Mouse (Mus musculus): Measurements from ENCODE around the gene Pard3b.

The Pard3b gene

DNA sequence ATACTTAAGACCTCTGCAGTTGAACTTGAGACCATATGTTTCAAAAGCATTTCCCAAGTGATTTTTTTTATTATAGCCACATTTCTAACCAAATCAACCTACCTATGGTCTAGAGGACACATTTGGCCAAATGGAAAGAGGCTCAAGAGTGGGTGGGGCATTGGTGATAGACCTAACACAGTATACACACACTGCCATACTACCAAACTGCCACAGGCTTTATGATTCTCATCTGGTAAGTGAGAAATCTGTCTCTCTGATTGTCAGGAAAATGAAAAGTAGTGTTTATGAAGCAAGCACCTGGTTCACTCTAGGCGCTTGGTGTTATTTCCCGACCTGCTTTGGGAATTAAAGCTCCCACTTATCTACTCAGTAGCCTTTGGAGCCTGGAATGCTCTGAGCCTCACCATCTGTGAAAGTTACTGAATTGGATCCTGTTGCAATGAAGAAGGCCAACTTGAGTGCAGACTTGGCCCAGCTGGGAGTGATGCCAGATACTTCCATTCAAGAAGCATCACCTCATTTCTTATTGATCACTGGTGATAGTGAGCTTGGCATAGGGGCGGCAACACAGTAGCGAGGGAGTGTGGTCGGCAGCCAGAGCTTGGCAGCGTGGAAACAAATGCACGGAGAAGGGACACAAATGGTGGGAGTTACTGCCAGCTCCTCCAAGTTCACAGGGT, 810.7 kb downstream of the Pard3b start:
- no peak for DNase-seq (ENCODE audit: low spot score in 2 of 2)

DNA sequence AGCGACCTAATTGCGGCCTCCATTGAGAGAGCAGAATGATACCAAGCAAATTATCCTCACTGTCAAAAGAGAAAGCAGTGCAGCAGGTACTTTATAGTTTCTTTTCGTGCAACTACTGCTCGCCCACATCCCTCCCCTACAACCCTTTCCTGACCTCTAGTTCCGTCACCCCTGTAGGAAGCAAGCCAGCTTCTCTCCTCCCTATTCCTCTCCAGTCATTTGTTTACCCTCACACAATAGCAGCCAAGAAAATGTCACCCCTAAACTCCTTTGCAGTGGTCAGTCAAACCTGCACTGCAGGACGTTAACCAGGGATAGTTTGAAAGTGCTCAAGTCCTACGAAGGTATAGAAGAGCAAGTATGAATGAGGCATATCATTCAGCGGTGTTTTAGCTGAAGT, 826.9 kb downstream of the Pard3b start:
- no peak for DNase-seq (ENCODE audit: low spot score in 2 of 2)

DNA sequence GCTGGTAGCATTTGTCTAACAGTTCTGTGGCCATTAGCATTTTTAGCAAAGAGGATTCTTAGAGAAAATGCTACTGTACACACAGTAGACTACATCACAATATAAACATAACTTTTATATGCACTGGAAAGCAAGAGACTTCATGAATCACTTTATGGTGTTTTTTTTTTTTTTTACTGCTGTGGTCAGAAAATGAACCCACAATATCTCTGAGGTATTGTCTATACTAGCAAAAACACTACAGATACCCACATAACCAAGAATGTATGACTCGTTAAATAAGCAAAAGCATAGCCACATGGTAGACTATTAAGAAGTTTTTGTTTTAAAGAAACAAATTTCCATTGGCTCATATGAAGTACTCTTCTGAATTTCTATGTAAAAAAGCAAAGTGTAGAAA, 827.9 kb downstream of the Pard3b start:
- no peak for DNase-seq (ENCODE audit: low spot score in 2 of 2)

DNA sequence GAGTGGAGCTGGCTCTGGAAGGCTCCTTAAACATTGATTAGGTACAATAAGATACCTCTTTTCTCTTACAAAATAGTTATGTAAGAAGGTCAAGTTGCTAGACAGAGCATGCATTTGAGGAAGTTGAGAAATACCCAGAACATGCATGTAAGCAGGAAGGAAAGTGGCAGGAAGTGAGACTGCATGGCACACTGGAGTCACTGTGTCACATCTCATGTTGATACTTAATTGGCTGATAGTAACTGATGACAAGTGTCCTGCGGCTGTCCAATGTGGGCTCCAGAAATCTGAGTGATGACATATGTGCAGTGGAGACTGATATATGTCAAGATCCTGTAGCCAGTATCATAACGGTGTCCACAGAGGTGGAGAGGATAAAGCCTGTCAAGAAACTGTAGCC, 844.4 kb downstream of the Pard3b start:
- DNase-seq (ENCODE audit: low spot score in 2 of 2) = no peak

DNA sequence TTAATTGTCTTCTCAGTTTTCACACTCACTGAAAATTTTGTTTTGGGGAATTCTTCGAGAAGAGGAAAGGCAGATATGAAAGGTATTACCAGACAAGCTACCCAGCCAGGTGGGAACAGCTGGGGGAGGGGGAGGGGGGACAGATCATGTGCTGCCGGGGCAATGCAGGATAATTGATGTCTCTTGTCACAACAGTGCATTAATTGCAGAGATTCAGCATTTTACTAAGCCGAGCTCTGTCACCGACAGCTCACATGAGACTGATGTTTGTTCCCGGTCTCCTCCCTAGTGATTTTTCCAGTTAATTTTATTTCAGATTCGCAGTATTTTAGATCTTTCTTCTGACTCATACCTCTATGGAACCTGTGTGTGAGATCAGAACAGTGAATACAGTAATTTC, 850.2 kb downstream of the Pard3b start:
- DNase-seq (ENCODE audit: low spot score in 2 of 2) = no peak

DNA sequence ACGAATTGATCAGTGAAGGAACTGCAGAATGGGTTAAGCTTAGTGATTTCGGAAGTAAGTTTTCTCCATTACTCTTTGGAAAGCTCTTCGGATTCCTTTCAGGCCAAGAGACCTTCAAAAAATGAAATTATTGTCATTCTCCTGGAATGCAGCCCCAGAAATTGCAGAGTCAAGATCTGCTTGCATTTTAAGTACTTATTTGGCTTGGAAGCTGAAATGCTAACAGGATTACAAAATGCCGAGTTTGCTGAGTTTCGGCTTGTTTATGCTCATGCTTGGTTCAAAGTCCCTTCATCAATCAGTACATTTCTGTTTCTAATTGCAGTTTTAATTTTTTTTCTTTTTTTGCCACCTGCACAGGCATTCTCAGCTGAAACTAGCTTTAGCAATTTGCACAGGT, 860.5 kb downstream of the Pard3b start:
- no peak for DNase-seq (ENCODE audit: low spot score in 2 of 2)

DNA sequence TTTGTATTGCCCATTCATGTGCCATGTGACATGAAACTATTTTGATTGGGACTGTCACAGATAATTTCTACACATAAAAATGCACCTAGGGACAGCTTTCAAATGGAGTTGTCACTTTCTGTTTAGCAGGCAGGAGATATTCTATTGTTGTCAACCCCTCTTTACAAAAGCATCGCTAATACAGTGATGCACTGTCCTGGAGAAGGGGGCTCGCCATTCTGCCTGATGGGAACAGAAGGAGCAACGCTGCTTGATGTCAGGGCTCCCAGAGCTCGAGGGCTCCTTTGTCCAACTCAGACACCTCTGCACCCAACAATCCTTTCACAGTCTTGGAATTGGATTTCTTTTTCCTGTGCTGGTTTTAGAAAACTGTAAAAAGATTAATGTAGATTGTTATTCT, 871.9 kb downstream of the Pard3b start:
- DNase-seq (ENCODE audit: low spot score in 2 of 2) = no peak

DNA sequence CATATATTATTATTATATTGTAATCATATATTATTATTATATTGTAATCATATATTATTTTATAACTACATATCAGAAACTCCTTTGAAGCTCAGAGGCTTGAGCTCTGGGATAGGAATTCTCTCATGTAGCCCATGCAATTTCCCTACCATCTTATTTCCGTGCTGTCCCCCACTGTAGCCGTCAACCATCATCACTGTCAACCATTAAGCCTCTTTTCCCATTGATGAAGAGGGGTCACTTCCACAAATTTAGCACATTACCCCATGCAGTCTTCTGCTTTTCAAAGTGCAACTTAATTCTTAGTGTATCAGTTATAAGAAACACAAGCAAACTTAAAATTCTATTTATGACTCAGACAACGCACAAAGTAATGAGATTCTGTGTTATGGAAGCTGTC, 873.1 kb downstream of the Pard3b start:
- no peak for DNase-seq (ENCODE audit: low spot score in 2 of 2)

DNA sequence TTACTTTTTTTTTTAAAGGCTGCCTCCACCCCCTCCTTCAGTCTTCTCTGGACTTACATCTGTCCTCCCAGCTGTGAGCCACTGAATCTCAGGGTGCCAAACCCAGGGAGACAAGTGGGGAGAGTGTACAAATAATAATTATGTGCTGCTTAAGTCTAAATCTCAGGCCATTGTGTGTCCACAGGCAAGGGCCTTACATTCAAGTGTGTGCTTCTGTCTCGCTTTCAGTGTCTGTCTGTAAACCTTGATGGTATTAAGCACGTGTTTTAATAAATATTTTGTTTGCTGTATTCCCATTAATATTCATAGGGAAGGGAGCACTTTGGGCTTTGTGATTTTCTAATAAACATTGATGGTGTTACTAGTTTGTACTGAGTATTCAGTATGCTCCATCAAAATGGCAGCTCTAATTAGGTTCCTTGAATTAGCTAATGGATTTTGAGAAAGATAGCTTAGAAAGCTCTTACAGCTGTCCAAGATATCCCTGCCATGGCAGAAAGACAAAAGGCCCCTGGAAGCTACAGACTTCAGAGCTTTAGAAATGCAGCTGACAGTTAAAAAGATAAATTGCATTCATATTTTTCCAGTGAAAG, 880.1 kb downstream of the Pard3b start:
- DNase-seq (ENCODE audit: low spot score in 2 of 2) = no peak

DNA sequence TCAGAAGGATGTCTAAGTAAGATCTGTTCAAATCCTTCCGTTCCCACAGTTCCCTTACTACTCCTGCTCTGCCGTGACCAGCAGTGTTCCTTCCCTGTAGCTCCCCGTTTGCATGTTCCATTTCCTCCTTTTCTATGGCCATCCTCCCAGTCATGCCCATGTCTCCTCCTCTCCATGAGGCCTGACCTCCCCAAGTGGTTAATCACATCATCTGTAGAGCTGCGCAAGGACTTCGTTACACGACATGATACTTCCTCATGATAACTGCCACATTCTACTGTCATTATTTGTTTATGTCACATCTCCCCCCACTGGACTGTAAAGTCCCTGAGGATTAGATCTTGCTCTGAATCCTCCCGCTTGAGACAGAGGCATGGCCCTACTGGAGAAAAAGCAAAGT, 882.7 kb downstream of the Pard3b start:
- DNase-seq (ENCODE audit: low spot score in 2 of 2) = no peak

DNA sequence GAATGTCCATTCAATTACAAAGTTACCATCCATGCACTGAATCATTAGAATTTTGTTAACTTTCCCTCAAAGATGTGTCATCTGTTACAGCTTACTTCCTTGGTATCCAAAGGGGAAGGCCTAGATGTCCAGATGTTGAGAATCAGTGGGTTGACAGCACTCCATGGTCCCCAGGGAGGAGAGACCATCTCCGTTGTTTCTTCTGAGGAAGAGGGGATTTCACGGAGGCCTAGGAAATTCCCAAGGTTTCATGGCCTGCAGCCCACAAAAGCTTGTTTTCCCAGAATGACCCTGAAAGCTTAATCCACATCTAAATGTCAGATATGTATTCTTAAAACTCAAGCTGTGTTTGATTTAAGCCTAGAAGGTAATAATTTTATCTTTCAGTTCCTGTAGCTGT, 884.1 kb downstream of the Pard3b start:
- no peak for DNase-seq (ENCODE audit: low spot score in 2 of 2)

DNA sequence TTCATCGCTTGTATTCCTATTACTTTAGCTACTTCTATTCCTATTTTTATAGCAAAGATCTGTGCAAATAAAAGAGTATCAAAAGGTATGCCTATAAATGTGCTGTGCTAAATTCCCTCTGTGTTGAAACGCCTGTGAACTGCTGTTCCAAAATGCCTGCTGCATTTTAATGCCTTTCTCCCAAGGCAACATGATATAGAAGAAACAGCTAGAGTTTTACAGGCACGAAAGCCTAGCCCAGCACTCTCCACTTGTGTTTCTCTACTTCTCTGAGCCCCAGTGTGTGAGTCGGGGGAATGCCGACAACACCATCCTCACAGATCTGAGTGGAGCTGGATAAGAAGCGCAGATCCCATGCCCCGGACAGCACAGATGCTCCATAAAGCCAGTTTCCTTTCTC, 889.2 kb downstream of the Pard3b start:
- DNase-seq (ENCODE audit: low spot score in 2 of 2) = no peak

DNA sequence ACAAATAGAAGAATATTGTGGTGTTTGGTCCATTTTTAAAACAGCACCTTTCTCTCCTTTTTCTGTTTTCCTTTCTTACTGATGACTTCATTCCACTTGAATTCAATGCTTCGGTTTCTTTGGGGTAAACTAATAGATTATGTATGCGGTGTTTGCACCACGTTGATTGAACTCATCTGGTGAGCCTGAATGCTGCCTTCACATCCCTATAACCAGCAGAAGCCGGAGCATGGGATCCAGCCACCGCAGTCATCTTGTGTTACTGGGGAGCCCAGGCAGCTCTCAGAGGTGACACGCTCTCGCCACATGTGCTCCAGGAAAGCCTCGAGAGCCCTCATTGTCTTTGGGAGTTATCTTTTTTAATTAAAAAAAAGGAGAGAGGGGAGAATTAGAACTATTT, 891.3 kb downstream of the Pard3b start:
- DNase-seq (ENCODE audit: low spot score in 2 of 2) = no peak

DNA sequence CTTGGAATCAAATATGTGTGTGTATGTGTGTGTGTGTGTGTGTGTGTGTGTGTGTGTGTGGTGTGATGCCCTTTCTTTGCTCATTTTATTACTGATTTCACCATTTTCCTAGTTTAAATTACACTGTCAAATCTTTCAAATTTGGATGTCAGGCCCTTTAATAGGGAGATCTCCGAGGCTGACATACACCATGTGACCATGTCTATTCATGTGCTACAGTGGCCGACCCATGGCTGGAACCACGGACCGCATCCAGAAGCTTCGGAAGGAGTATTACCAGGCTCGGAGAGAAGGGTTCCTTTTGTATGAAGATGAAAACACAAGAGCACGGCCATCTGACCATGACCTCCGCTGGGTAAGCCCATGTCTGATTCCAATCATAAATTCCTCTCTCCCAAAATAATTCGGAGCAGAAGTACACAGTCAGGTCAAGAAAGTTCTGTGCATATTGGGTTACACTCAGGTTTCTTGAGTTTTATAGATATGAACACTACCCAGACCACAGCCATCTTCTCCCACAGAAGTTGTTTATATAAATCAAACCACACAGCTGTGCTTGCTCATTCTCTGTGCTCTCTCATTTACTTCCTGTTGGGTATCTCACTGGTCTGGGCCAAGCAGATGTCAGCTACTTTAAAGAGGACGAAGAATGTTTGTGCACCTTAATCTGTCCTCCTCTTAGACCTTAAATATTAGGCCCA, 894.0 kb downstream of the Pard3b start:
- DNase-seq (ENCODE audit: low spot score in 2 of 2) = no peak

DNA sequence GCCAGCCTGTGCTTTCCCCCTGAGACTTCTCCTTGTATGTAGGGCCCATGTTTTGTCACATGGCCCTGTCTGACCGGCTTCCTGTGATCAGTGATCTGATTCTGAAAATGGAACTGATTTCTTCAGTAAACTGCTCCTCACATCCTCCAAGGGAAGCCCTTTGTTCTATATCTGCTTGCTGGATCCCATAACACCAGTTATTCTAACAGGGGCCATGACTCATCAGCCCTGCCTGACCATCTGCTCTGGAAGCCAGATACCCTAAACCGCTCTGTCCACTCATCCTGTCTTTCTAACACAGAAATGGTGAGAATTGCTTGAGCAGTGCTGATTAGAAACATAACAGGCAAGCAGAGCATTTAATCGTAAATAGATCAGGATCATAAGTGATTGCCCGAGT, 910.3 kb downstream of the Pard3b start:
- no peak for DNase-seq (ENCODE audit: low spot score in 2 of 2)

DNA sequence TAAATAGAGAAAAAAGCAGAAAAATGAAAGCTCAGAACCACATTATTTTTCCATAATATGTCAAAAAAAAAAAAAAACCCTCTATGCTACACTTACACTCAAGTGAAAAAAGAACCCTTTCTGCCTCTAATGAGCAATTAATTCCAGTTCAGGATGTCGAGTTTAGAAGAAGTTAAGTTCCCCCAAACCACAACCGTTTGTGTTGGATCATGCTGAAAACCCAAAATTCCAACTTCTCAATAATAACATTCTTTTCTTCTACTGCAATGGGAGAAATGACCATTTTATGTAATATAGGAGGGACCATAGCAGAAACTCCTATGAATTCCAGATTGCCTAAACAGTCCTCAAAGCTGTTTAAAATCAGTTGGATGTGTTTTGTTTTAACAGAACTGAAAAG, 911.9 kb downstream of the Pard3b start:
- no peak for DNase-seq (ENCODE audit: low spot score in 2 of 2)

DNA sequence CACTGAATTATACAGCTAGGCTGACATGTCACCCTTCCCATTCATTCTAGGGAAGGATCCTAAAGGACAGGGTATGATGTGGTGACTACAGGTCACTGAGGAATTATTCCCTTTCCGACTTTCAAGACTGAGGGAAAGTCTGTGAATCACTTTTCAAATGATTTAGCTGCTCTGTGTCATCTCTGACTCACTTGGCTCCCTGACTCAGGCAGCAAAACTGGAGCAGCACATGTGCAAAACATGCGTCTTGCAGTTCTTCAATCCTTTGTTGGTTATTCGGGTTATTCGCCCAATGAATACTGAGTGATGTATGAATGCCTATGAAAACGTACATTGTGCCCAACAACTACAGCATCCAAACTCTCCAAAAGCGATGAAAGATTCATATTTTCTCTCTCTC, 912.9 kb downstream of the Pard3b start:
- DNase-seq (ENCODE audit: low spot score in 2 of 2) = no peak

DNA sequence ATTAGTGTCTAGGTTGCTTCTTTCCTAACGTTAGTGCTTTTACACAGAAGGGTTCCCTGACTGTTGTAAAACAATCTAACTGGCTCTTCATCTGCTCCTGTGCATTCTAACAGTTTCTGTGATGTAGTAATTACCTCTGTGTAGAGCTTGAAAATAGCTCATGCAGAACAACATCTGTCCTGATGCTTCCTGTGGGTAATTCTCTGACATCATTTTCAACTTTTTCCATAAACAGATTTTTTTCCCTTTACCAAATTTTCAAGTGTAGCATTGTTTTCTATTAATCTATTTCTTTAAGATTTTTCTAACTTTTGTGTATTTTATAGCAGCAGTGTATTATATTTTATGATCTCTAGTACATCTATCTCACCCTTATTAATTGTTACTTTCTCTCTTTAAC, 917.2 kb downstream of the Pard3b start:
- DNase-seq (ENCODE audit: low spot score in 2 of 2) = no peak

DNA sequence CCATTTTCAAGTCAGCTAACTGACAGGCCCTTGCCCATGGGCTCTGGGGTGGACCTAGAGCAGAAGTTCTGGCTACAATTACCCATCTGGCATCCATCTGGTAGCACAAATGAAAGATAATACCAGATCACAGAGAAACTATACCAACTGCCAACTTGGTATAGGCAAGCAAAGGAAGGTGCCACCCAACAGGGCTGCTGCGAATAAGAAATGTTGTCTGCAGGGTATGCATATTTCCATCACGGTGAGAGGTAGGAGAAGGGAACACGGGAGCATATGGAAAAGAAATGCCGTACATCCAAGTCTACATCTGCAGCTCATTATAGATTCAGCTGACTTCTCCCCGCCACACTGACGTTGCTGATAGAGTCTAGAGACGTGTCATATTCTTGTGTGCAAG, 924.4 kb downstream of the Pard3b start:
- no peak for DNase-seq (ENCODE audit: low spot score in 2 of 2)

DNA sequence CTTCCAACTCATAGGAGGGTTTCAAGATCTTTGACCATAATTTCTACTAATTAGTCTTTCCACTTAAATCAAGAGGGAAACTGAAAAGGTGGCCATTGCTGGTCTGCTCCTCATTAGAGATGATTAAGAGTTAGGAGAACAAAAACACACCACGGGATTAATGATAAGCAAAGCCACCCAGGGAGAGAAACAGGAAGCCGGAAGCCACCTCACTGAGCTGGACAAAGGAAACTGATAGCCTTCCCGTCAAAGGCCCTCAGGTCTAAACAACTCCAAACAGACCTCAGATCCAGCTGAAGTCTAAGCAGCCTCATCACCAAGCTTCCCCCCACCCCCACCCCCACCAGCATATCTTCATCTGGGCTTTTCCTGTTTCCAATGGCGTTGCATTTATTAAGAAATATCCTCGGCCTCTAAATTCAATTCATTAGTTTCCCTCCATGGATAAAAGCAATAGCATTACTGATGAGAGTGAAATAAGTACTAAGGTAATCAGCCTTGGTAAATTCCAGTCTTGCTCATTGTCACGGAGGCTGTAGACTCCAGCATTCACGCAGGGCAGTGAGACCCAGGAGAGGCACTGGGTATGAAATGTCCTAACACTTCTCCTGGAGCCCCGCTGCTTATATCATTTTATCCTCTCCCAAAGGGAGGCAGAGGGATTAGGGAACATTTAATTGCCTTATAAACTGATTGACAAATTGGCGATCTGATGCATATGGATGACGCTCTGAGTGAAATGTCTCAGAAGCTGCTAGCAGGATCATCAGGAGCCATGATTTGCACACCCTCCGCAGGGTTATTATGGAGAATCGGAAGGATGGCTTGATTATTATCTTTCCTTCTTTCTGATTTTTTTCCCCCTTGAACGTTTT, 925.9 kb downstream of the Pard3b start:
- DNase-seq (ENCODE audit: low spot score in 2 of 2) = no peak

DNA sequence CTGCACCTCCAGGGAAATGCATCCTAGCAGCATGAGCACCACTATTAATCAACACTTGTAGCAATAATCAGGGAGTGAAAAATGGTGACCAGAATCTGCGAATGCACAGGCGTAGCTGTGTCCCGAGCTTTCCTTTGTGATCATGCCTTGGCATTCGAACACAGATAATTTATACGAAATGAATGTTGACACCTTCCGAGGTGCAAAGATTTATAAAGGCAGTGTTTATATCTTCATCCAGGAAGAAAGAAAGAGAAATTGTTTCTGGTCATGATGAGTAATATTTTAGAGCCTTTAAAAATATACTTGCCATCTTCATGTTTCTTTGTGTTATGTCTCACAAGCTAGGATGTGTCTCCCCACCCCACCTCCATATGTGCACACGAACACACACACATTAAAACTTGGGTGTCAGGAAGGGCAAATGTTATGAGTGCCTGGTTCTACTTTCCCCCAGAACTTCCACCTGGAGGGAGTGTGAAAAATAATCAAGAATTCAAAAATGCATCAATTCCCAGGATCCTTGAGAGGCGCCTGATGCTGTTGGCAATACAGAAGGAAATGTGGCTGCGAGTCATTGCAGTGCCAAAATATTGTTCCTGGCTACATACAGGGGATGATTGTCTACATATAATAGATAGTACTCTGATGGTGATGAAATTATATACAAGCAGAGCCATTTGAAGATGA, 926.6 kb downstream of the Pard3b start:
- no peak for DNase-seq (ENCODE audit: low spot score in 2 of 2)

DNA sequence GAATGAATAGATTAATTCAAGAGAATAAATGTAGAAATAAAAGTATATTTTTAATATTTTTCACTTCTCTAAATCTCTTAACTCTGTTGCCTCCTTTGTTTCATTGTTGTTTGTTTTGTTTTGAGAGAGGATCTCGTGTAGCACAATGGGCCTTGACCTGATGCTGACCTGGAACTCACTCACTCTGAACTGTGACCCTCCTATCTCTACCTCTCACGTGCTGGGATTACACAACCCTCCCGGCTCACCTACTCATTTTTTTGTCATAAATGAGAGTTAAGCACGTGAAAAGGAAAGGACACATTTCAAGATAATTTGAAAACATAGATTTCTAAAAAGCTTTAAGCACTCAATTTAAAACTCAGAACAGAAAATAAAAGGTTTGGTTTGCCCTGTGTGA, 928.0 kb downstream of the Pard3b start:
- DNase-seq (ENCODE audit: low spot score in 2 of 2) = no peak
